Mouse (Mus musculus) C2C12 (cell line): Measurements from ENCODE around the gene Stx6.

Experiments used
- CTCF ChIP-seq: IDR thresholded peaks from one replicate; pipeline ENCODE4 v1.5.1; 2011; ENCODE audit not compliant: control insufficient read depth, insufficient read depth, insufficient read length
- FOSL1 ChIP-seq: IDR thresholded peaks from one replicate; pipeline ENCODE4 v1.8.0; 2011; ENCODE audit warnings: mild to moderate bottlenecking, low read length; ENCODE audit not compliant: poor library complexity, insufficient read depth, severe bottlenecking
- MYOD1 ChIP-seq: IDR thresholded peaks from one replicate; pipeline ENCODE4 v1.6.1; 2011; ENCODE audit warnings: low read depth; ENCODE audit not compliant: control insufficient read depth, insufficient read length
- MYOG ChIP-seq: IDR thresholded peaks from one replicate; pipeline ENCODE4 v1.6.1; 2011; ENCODE audit not compliant: control insufficient read depth, insufficient read length; ENCODE audit errors: extremely low read depth
- USF1 ChIP-seq: IDR thresholded peaks from one replicate; pipeline ENCODE4 v1.6.1; 2011; ENCODE audit warnings: low read depth, mild to moderate bottlenecking, control low read depth, moderate library complexity

DNA sequence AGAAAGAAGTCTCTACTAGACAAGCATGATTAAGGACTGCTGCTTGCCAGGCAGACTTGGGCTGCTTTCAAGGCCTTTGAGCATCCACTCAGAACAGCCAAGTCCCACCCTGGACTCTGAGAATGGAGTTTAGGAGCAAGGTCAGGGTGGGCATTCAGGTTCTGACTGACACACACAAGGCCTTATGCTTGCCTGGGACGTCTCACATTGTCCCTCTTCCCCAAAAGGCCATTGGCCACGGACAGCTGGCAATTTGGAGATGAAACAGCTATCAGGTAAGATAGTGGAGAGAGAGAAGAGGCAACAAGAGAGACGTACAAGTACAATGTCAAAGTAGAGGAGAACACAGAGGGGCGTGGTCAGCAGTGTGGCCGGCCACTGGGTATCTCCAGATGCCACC, 93.1 kb downstream of the Stx6 start:
- TF ChIP-seq MYOD1, result no peak
- TF ChIP-seq CTCF, result no peak
- TF ChIP-seq MYOG, result no peak
- no peak for TF ChIP-seq USF1
- TF ChIP-seq FOSL1, result no peak
